Mouse (Mus musculus): ENCODE results near the gene Npnt.

DNA sequence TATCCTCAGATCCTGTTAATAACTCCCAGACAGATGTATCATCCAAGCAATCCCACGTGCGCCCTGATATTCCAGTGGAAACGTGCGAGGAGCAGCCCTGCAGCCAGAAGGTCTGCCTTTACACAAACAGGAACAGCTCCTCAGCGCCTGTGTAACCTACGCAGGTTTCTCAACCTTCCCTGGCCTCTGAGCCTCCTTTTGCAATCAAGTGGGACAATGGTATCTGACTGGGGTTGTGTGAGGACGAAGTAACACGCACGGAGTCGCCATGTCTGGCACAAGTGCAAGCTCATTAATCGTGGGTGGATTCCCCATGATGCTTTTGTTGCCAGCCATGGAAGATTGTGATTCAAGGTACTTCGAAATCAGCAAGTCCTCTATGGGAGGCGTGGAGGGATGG, 86.2 kb downstream of the Npnt start:
- TF ChIP-seq POLR2A (IDR thresholded peaks at IDR 0.05; ENCODE audit: borderline replicate concordance, control insufficient read depth, low read depth, low read length) (no peak), CTCF (IDR thresholded peaks at IDR 0.05; ENCODE audit: control insufficient read depth, insufficient read depth, low read length) (no peak)

Data from bone marrow, adult 2 months (tissue).